Mouse (Mus musculus) stomach, embryonic 16.5 days (tissue): ENCODE measurements around the gene Prkar2a. TPM values are rescaled to one million over a fixed set of nuclear protein-coding genes. Genes with fewer than 3 reads are reported as not detected.

Source experiments
- ATAC-seq: fragments of 200-750 bp; cut with Nextera tagmentation; 2 replicates; pipeline ENCODE4 v1.8.0; 2017; ENCODE audit warnings: moderate number of reproducible peaks, moderate TSS enrichment; ENCODE audit not compliant: insufficient read depth, low FRiP score
- H3K27ac ChIP-seq: fragments of 300-500 bp; sonication (generic); 2 replicates; pipeline ENCODE4 v1.5.1; 2014; ENCODE audit warnings: low read length
- H3K27me3 ChIP-seq: fragments of 300-500 bp; sonication (generic); 2 replicates; pipeline ENCODE4 v1.6.1; 2014; ENCODE audit warnings: low read length, control low read depth, mixed read lengths; ENCODE audit not compliant: control insufficient read depth, insufficient read depth
- H3K36me3 ChIP-seq: fragments of 300-500 bp; sonication (generic); 2 replicates; pipeline ENCODE4 v1.6.1; 2014; ENCODE audit warnings: low read length; ENCODE audit not compliant: control insufficient read depth, insufficient read depth
- H3K4me1 ChIP-seq: fragments of 300-500 bp; sonication (generic); 2 replicates; pipeline ENCODE4 v1.6.1; 2014; ENCODE audit warnings: low read length, control low read depth, mixed read lengths; ENCODE audit not compliant: control insufficient read depth, insufficient read depth
- H3K4me2 ChIP-seq: fragments of 300-500 bp; sonication (generic); 2 replicates; pipeline ENCODE4 v1.6.1; 2014; ENCODE audit warnings: low read depth, low read length, mixed read lengths
- H3K4me3 ChIP-seq: fragments of 300-500 bp; sonication (generic); replicated peaks from 2 replicates; pipeline ENCODE4 v1.5.1; 2014; ENCODE audit warnings: mild to moderate bottlenecking, low read length
- H3K9ac ChIP-seq: fragments of 300-500 bp; sonication (generic); 2 replicates; pipeline ENCODE4 v1.6.1; 2014; ENCODE audit warnings: low read length
- H3K9me3 ChIP-seq: fragments of 300-500 bp; sonication (generic); replicated peaks from 2 replicates; pipeline ENCODE4 v1.6.1; 2016; ENCODE audit warnings: low read length, control low read depth; ENCODE audit not compliant: control insufficient read depth
- WGBS: fragments of 180-500 bp; shearing (Covaris S2); extraction: QIAGEN DNeasy Blood & Tissue Kit; methylation state at CpG from one replicate; pipeline ENCODE4 v1.1.7; 2014; 5-methylcytosine and 5-hydroxymethylcytosine counted together
- polyA plus RNA-seq: library from polyadenylated mRNA; unstranded; fragments of >200 nt; fragmentation: Nextera tagmentation; extraction: Ambion mirVana; gene quantifications from 2 replicates; pipeline ENCODE4 v1.2.1, GENCODE M21; 2015

The Prkar2a gene
- polyA plus RNA-seq, 1 experiment from 2014 or later, result 23.4 TPM

- no peak overlapping the region for H3K27ac ChIP-seq
- no peaks in the 10 kb centered on the region for H3K27me3 ChIP-seq
- ATAC-seq, result no peak
- H3K4me1 ChIP-seq, result no peaks in the 10 kb centered on the region
- WGBS, result 85% methylated on average over 3 of the region's 3 CpGs
- H3K36me3 ChIP-seq, result no peaks in the 10 kb centered on the region
- H3K4me2 ChIP-seq, result no peak overlapping the region
- H3K4me3 ChIP-seq, result no peak overlapping the region
- H3K9ac ChIP-seq, result no peak overlapping the region
- no peaks in the 10 kb centered on the region for H3K9me3 ChIP-seq
Observed at GRCm38 (mm10) chr9:108753976-108754375, 64.9 kb downstream of the Prkar2a start.

- no peak for ATAC-seq
- H3K9ac ChIP-seq, result no peak overlapping the region
Observed at GRCm38 (mm10) chr9:108754423-108754822, 65.3 kb downstream of the Prkar2a start.

GRCm38 (mm10) chr9:108757406-108757805 is 68.3 kb downstream of the Prkar2a start:
- Histone ChIP-seq H3K4me1 (no peaks in the 10 kb centered on the region), H3K4me3 (no peak overlapping the region), H3K9ac (no peak overlapping the region), H3K4me2 (no peak overlapping the region), H3K36me3 (no peaks in the 10 kb centered on the region), H3K27ac (no peak overlapping the region), H3K27me3 (no peaks in the 10 kb centered on the region), H3K9me3 (0 out of 2 replicates have a peak, but pooled peaks cover 3% of the 10 kb centered on the region)
- WGBS, result 43% methylated on average over 6 of the region's 6 CpGs
- ATAC-seq, result no peak

More at GRCm38 (mm10) chr9:108754423-108754822, 65.3 kb downstream of the Prkar2a start:
- no peak overlapping the region for H3K4me3 ChIP-seq
- no peaks in the 10 kb centered on the region for H3K27me3 ChIP-seq
- H3K9me3 ChIP-seq, result no peaks in the 10 kb centered on the region
- WGBS, result 86% methylated on average over 5 of the region's 5 CpGs
- no peak overlapping the region for H3K4me2 ChIP-seq
- H3K27ac ChIP-seq, result no peak overlapping the region
- no peaks in the 10 kb centered on the region for H3K36me3 ChIP-seq
- no peaks in the 10 kb centered on the region for H3K4me1 ChIP-seq

GRCm38 (mm10) chr9:108759121-108759520 is 70.0 kb downstream of the Prkar2a start:
- H3K36me3 ChIP-seq, result no peaks in the 10 kb centered on the region
- H3K9me3 ChIP-seq, result 0 out of 2 replicates have a peak, but pooled peaks cover 3% of the 10 kb centered on the region
- H3K4me2 ChIP-seq, result no peak overlapping the region
- no peak for ATAC-seq
- no peaks in the 10 kb centered on the region for H3K4me1 ChIP-seq
- no peaks in the 10 kb centered on the region for H3K27me3 ChIP-seq
- no peak overlapping the region for H3K27ac ChIP-seq
- no peak overlapping the region for H3K4me3 ChIP-seq
- 93% methylated on average over 20 of the region's 20 CpGs for WGBS
- H3K9ac ChIP-seq, result no peak overlapping the region

GRCm38 (mm10) chr9:108759805-108760204 is 70.7 kb downstream of the Prkar2a start:
- no peak overlapping the region for H3K4me3 ChIP-seq
- H3K9me3 ChIP-seq, result 0 out of 2 replicates have a peak, but pooled peaks cover 3% of the 10 kb centered on the region
- H3K36me3 ChIP-seq, result no peaks in the 10 kb centered on the region
- 49% methylated on average over 2 of the region's 2 CpGs for WGBS
- no peak overlapping the region for H3K9ac ChIP-seq
- H3K27me3 ChIP-seq, result no peaks in the 10 kb centered on the region
- no peak overlapping the region for H3K27ac ChIP-seq
- H3K4me2 ChIP-seq, result no peak overlapping the region
- no peak for ATAC-seq
- no peaks in the 10 kb centered on the region for H3K4me1 ChIP-seq

- Histone ChIP-seq H3K36me3 (no peaks in the 10 kb centered on the region), H3K9ac (no peak overlapping the region), H3K4me3 (no peak overlapping the region), H3K4me1 (no peaks in the 10 kb centered on the region), H3K9me3 (0 out of 2 replicates have a peak, but pooled peaks cover 3% of the 10 kb centered on the region), H3K4me2 (no peak overlapping the region), H3K27ac (no peak overlapping the region), H3K27me3 (no peaks in the 10 kb centered on the region)
- no peak for ATAC-seq
Observed at GRCm38 (mm10) chr9:108761561-108761960, 72.4 kb downstream of the Prkar2a start.

GRCm38 (mm10) chr9:108764971-108765370 is 75.9 kb downstream of the Prkar2a start:
- no peak overlapping the region for H3K9ac ChIP-seq
- H3K27me3 ChIP-seq, result no peaks in the 10 kb centered on the region
- WGBS, result 59% methylated on average over 10 of the region's 10 CpGs
- ATAC-seq, result no peak
- no peak overlapping the region for H3K4me2 ChIP-seq
- 0 out of 2 replicates have a peak, but pooled peaks cover under 1% of the 10 kb centered on the region for H3K9me3 ChIP-seq
- H3K4me1 ChIP-seq, result no peaks in the 10 kb centered on the region
- no peak overlapping the region for H3K27ac ChIP-seq
- H3K4me3 ChIP-seq, result no peak overlapping the region
- H3K36me3 ChIP-seq, result no peaks in the 10 kb centered on the region

GRCm38 (mm10) chr9:108776614-108777013 is 87.5 kb downstream of the Prkar2a start:
- Histone ChIP-seq H3K9ac (no peak overlapping the region), H3K36me3 (no peaks in the 10 kb centered on the region), H3K27ac (no peak overlapping the region), H3K4me2 (no peak overlapping the region), H3K4me3 (no peak overlapping the region), H3K9me3 (no peaks in the 10 kb centered on the region), H3K4me1 (peaks cover 6% of the 10 kb centered on the region; the same call in 1 of the 2 replicates), H3K27me3 (no peaks in the 10 kb centered on the region)
- 77% methylated on average over 4 of the region's 4 CpGs for WGBS
- peak; percentile 56; the same call in 1 of the 2 replicates for ATAC-seq

- no peak overlapping the region for H3K4me3 ChIP-seq
- H3K27ac ChIP-seq, result no peak overlapping the region
- H3K9me3 ChIP-seq, result no peaks in the 10 kb centered on the region
- WGBS, result 75% methylated on average over 4 of the region's 4 CpGs
- no peak overlapping the region for H3K4me2 ChIP-seq
- H3K27me3 ChIP-seq, result no peaks in the 10 kb centered on the region
- no peak overlapping the region for H3K9ac ChIP-seq
- H3K4me1 ChIP-seq, result peaks cover 6% of the 10 kb centered on the region; the same call in 1 of the 2 replicates
- ATAC-seq, result no peak
- no peaks in the 10 kb centered on the region for H3K36me3 ChIP-seq
Observed at GRCm38 (mm10) chr9:108777276-108777675, 88.2 kb downstream of the Prkar2a start.
